In the genomic region with DNA sequence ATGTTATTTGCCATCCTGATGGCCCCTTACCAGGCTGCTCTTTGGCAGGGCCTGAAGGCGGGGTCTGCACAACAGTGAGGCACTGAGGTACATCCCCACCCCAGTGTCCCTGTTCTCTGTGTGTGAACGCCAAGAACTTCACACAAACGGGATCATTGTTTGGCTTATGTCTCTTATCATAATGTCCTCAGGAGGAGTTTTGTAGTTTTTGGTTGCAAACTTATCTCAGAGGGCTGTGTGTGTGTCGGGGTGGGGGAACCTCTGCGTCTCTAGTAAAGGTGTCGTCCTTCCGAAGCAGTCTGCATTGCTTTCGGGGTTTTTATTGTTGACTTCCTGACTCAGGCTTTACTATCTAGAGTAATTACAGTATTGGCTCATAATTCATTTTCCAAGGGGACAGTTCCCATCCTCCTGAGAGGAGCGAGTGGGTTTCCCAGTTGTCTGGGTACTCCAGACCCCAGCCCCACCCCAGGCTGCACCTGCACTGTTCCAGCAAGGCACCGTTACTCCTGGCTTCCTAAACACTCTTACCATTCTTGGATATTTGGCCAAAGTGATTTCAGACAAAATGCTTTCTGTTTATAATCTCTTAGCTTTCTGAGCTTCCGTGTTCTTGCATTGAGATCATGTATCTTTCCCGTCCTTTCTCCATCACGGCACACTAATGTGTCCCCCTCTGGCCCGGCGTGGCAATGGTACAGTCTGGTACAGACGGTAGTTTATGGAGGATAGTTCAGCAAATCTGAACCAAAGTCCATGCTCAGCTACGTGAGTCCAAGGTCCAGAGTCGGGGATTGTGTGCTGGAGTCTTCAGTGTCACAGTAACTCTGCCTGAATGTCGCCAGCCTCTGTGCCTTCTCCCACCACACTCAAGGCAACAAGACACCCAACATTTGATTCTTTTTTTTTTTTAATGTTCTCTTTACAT, we compare ENCODE assay signal across 17 mouse cellular contexts. TPM values are rescaled to one million over a fixed set of nuclear protein-coding genes. Genes with fewer than 3 reads are reported as not detected.
DNase-seq lines count a peak whose midpoint lies in the region; ATAC-seq lines count a peak whose summit lies in the region.
"Had no signal": no experiment of that assay in that cellular context is flagged by ENCODE, and none has a peak within 500 bp of the region (broad histone marks: within the 10 kb centered on the region; RNA-seq: fewer than 3 reads in every experiment).

No protein-coding gene starts in this region.

- ATAC-seq in intestine, embryonic 15.5 days: peak; percentile 82
- ATAC-seq in liver, embryonic 16.5 days (ENCODE audit: low read depth): peak; percentile 68
- ATAC-seq in hindbrain, embryonic 13.5 days (ENCODE audit: low FRiP score): no peak

- no peak overlapping the region for H3K9ac ChIP-seq in intestine, embryonic 15.5 days
- H3K9ac ChIP-seq in liver, embryonic 16.5 days (ENCODE audit: low read depth, low read length): peak overlapping the region; percentile 42
- no peak overlapping the region for H3K9ac ChIP-seq in hindbrain, embryonic 13.5 days
- H3K9ac ChIP-seq: hindbrain, embryonic 14.5 days; limb, embryonic 13.5 days; neural tube, embryonic 15.5 days had no signal

- peak overlapping the region; percentile 48; the same call in 1 of the 2 replicates for H3K27ac ChIP-seq in intestine, embryonic 15.5 days
- H3K27ac ChIP-seq in liver, embryonic 16.5 days (ENCODE audit: low read length): peak overlapping the region; percentile 70
- H3K27ac ChIP-seq in hindbrain, embryonic 13.5 days: no peak overlapping the region
- H3K27ac ChIP-seq: embryonic facial prominence, embryonic 10.5 days; hindbrain, embryonic 14.5 days; limb, embryonic 13.5 days; neural tube, embryonic 15.5 days had no signal

- 0 out of 2 replicates have a peak, but pooled peaks cover 6% of the 10 kb centered on the region for H3K36me3 ChIP-seq in intestine, embryonic 15.5 days
- H3K36me3 ChIP-seq in liver, embryonic 16.5 days (ENCODE audit: control insufficient read depth, insufficient read depth): no peaks in the 10 kb centered on the region; the same call in 1 of the 2 replicates
- H3K36me3 ChIP-seq in hindbrain, embryonic 13.5 days: peaks cover 37% of the 10 kb centered on the region

- no peaks in the 10 kb centered on the region for H3K27me3 ChIP-seq in intestine, embryonic 15.5 days (replicated peaks)
- H3K27me3 ChIP-seq in liver, embryonic 16.5 days (ENCODE audit: control insufficient read depth, insufficient read depth, low read depth, low read length): no peaks in the 10 kb centered on the region
- no peaks in the 10 kb centered on the region for H3K27me3 ChIP-seq in hindbrain, embryonic 13.5 days
- H3K27me3 ChIP-seq: limb, embryonic 13.5 days; neural tube, embryonic 15.5 days had no signal

- H3K9me3 ChIP-seq in intestine, embryonic 15.5 days: no peaks in the 10 kb centered on the region; the same call in 1 of the 2 replicates
- H3K9me3 ChIP-seq in liver, embryonic 16.5 days (replicated peaks; ENCODE audit: control insufficient read depth, low read length): no peaks in the 10 kb centered on the region
- no peaks in the 10 kb centered on the region; the same call in 1 of the 2 replicates for H3K9me3 ChIP-seq in hindbrain, embryonic 13.5 days
- H3K9me3 ChIP-seq: neural tube, embryonic 15.5 days had no signal

- H3K4me1 ChIP-seq in intestine, embryonic 15.5 days (replicated peaks): no peaks in the 10 kb centered on the region
- peaks cover 47% of the 10 kb centered on the region for H3K4me1 ChIP-seq in liver, embryonic 16.5 days (ENCODE audit: control insufficient read depth, low read depth, low read length)
- peaks cover 8% of the 10 kb centered on the region; the same call in 1 of the 2 replicates for H3K4me1 ChIP-seq in hindbrain, embryonic 13.5 days (replicated peaks)
- H3K4me1 ChIP-seq: embryonic facial prominence, embryonic 10.5 days; limb, embryonic 13.5 days had no signal

- H3K4me2 ChIP-seq in intestine, embryonic 15.5 days (replicated peaks): no peak overlapping the region
- peak overlapping the region; percentile 34 for H3K4me2 ChIP-seq in liver, embryonic 16.5 days (ENCODE audit: low read depth, low read length)
- H3K4me2 ChIP-seq in hindbrain, embryonic 13.5 days: no peak overlapping the region
- H3K4me2 ChIP-seq: hindbrain, embryonic 14.5 days; limb, embryonic 13.5 days; midbrain, embryonic 11.5 days; neural tube, embryonic 15.5 days had no signal

- peak; percentile 63 for DNase-seq in c-Kit-positive CD71-positive TER-119-negative erythroid progenitor cells, embryonic 14.5 days (ENCODE audit: low read depth)
- peak; percentile 69 to 75 for DNase-seq in kidney, postnatal 36 days
- DNase-seq in right cerebral cortex, postnatal 14 days: no peak
- DNase-seq in gastrocnemius, postnatal 25 days: no peak
- DNase-seq in cerebellum, postnatal 36 days: no peak
- DNase-seq: cerebellum, postnatal 14 days; lung, postnatal 14 days; retina, postnatal 1 day; thymus, postnatal 36 days had no signal

- 75% methylated on average over 19 of the region's 19 CpGs for WGBS in intestine, embryonic 15.5 days
- WGBS in liver, embryonic 16.5 days (ENCODE audit: insufficient replicate concordance): 39% methylated on average over 19 of the region's 19 CpGs
- WGBS in hindbrain, embryonic 13.5 days: 95% methylated on average over 19 of the region's 19 CpGs

- H3K4me3 ChIP-seq in intestine, embryonic 15.5 days (replicated peaks): no peak overlapping the region
- H3K4me3 ChIP-seq in liver, embryonic 16.5 days (ENCODE audit: low read depth, low read length): peak overlapping the region; percentile 14; the same call in 1 of the 2 replicates
- no peak overlapping the region for H3K4me3 ChIP-seq in hindbrain, embryonic 13.5 days
- H3K4me3 ChIP-seq: embryonic facial prominence, embryonic 10.5 days; limb, embryonic 13.5 days; neural tube, embryonic 15.5 days had no signal

RNA-seq across cellular contexts. Expression of a gene that starts 14.2 kb away (rescaled TPM):
- 53.1 and 54.8 TPM in 2 replicates for polyA plus RNA-seq in intestine, embryonic 15.5 days (2015; fragmentation: Nextera tagmentation; extraction: Ambion mirVana)
- polyA plus RNA-seq in liver, embryonic 16.5 days (2015; fragmentation: Nextera tagmentation; extraction: Ambion mirVana): 34.8 and 37.8 TPM in 2 replicates
- polyA plus RNA-seq in hindbrain, embryonic 13.5 days (2015; fragmentation: Nextera tagmentation; extraction: Ambion mirVana): 73.9 and 74.8 TPM in 2 replicates
- total RNA-seq in gastrocnemius, postnatal 25 days (2021): 10 to 100 TPM; 10.2 to 11.3 TPM

RNA-seq across cellular contexts. Expression of a gene that starts 40.1 kb away (rescaled TPM):
- polyA plus RNA-seq in intestine, embryonic 15.5 days (2015; fragmentation: Nextera tagmentation; extraction: Ambion mirVana): 3.4 and 3.6 TPM in 2 replicates
- polyA plus RNA-seq in liver, embryonic 16.5 days (2015; fragmentation: Nextera tagmentation; extraction: Ambion mirVana): 2.3 and 2.6 TPM in 2 replicates
- 4.0 and 4.1 TPM in 2 replicates for polyA plus RNA-seq in hindbrain, embryonic 13.5 days (2015; fragmentation: Nextera tagmentation; extraction: Ambion mirVana)
- total RNA-seq in gastrocnemius, postnatal 25 days (2021): under 1 TPM; 0.36 to 0.62 TPM

Comparison
In these comparisons a context has a peak if more than half of its experiments do, and no peak if none do; other contexts are left out.
1. DNase-seq: peak in c-Kit-positive CD71-positive TER-119-negative erythroid progenitor cells, embryonic 14.5 days (single experiment) and kidney, postnatal 36 days (2 of 2); none in right cerebral cortex, postnatal 14 days (single experiment), gastrocnemius, postnatal 25 days (single experiment) and cerebellum, postnatal 36 days (0 of 2).